Mouse (Mus musculus): ENCODE results near the gene Rgs14. TPM values are rescaled to one million over a fixed set of nuclear protein-coding genes. Genes with fewer than 3 reads are reported as not detected.
A peak's percentile ranks its signal among the peaks of the same experiment; 100 is the strongest.

The Rgs14 gene
- polyA plus RNA-seq, 1 experiment = 34.7 TPM

DNA sequence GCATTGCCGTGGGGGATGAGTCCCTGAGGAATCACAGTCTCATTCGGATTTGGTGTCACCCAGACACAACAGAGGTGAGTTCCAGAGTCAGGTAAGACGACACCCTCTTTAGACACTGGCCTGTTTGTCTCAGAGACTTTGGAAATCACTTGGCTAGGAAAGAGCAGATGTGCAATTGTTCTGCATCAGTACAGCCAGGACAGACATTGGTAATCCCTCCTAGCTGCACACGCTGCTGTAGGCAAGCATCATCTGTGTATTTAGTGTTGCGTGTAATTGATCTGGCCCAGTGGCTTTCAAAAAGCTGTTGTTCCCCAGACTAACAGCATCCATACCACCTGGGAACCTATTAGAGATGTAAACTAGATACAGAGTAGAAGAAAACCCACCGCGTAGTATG is 33.7 kb downstream of the Rgs14 start:
- peaks cover 25% of the 10 kb centered on the region for H3K4me1 ChIP-seq (ENCODE audit: control insufficient read depth, insufficient read depth, low read length)
- no peak overlapping the region for H3K4me3 ChIP-seq (ENCODE audit: insufficient read depth, low read length)
- no peak overlapping the region for H3K27ac ChIP-seq (ENCODE audit: insufficient read depth, low read depth, low read length)
- TF ChIP-seq POLR2A (IDR thresholded peaks at IDR 0.05; ENCODE audit: borderline replicate concordance, low read depth, low read length) (no peak), CTCF (IDR thresholded peaks at IDR 0.05; ENCODE audit: low read depth, low read length) (no peak)

DNA sequence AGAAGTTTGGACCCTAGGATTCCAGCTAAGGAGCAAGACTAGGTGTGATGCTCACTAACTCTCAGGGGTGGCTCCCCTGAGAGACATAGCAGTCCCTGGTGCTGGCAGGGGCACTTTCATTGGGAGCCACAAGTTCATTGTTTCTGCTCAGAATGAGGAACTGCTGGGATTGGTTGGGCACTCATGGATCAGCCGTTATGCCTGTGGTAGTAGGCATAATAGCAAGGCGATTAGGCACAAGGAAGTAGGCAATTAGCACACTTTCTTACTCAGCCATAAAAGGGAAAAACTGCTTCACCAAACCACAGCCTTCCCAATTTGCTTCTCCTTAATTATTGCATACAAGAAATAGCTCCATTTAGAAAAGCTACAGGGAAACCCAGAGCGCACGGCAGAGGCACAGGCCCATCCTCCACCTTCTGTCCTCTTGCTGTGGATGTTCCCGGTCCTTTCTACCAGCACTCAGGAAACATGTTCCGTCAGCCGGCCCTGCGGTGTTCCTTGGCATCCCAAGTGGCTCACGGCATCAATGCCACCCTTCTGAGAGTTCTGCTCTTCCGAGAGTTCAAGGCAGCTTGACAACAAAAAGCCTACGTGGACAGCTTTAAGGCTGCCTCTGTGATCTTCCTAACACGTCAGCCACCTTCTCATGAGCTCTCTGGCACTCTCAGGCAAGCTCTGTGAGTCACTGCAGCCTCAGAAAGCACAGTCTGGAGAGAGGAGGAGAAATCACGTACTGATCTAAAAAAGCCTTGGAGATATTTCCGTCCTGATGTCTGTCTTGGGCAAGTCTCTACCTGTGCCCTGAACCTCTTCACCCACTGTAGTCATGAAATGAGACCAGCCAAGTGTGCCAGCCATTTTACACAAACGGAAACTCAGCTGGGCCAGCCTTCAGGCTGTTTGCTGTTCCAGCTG is 34.7 kb downstream of the Rgs14 start:
- Histone ChIP-seq H3K4me3 (ENCODE audit: insufficient read depth, low read length) (no peak overlapping the region), H3K27ac (ENCODE audit: insufficient read depth, low read depth, low read length) (no peak overlapping the region), H3K4me1 (ENCODE audit: control insufficient read depth, insufficient read depth, low read length) (peaks cover 23% of the 10 kb centered on the region)
- no peak for TF ChIP-seq POLR2A (IDR thresholded peaks at IDR 0.05; ENCODE audit: borderline replicate concordance, low read depth, low read length)
- TF ChIP-seq CTCF (IDR thresholded peaks at IDR 0.05; ENCODE audit: low read depth, low read length) = no peak

DNA sequence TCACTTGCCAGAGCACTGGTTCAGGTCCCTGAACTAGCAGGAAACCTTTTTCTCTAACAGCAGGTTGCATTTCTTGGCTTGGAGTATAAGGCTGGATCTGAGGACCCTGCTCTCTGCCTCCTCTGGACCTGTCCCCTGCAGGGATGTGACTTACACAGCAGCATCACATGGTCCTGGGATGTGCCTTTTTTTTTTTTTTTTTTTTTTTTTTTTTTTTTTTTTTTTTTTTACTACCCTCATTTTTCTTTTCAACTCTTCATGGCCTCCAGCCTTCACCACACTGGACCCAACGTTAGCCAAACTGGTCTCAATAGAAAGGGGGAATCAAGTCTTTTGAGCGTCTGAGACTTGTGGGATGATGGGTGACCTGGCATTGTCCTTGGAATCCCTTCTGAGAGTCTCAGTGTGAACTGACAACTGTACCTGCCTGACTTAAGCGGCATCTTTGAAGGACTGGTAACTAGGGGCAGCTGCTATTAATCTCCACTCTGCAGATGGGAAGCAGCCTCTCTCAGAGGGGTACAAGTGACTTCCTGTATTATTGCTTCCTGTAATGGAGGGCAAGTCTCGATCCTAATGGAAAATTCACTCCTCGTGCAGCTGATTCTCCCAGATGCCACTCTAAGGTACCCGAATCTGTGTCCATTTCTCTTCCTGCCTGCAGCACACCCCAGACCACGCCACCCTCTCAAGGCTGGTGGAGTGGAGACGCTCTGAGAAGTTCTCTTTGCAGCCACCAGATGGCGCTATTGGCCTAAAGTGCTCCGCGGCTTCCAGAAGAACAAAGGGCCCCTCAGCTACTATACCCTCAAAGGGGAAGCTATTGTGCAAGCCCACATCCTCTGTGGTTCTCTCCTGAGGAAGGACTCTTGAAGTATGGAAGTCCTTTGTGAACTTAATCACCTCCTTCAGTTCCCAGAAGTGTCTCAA is 35.6 kb downstream of the Rgs14 start:
- peaks cover 23% of the 10 kb centered on the region for H3K4me1 ChIP-seq (ENCODE audit: control insufficient read depth, insufficient read depth, low read length)
- no peak overlapping the region for H3K27ac ChIP-seq (ENCODE audit: insufficient read depth, low read depth, low read length)
- TF ChIP-seq CTCF (IDR thresholded peaks at IDR 0.05; ENCODE audit: low read depth, low read length) (peak; percentile 92), POLR2A (IDR thresholded peaks at IDR 0.05; ENCODE audit: borderline replicate concordance, low read depth, low read length) (no peak)
- peak overlapping the region; percentile 18 for H3K4me3 ChIP-seq (ENCODE audit: insufficient read depth, low read length)

DNA sequence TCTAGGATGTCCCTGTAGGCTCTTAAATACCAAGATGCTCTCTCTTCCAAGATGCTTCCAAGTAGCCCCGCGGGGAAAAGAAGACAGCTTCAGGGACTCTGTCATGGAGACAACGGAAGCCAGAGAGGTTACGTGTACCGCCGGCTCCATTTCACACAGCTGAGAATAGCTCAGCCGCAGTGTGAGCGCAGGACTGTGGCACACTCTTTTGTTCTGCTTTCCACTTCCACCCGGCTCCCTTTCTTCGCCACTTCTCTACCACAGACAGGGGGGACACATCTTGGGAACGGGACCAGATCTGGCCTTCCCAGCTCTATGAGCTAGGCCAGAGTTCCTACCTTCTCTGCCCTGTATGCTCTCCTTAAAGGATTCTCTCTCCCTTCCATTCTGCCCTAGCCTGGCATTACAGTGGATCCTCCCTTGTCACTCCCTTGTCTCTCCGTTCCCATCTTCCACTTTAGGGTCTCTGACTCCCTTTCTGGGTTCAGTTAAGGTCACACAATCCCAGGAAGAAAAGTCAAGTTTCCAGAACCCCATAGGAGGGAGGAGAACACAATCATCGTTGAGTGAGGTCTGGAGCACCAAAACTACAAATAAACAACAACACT is 36.4 kb downstream of the Rgs14 start:
- no peak overlapping the region for H3K27ac ChIP-seq (ENCODE audit: insufficient read depth, low read depth, low read length)
- TF ChIP-seq CTCF (IDR thresholded peaks at IDR 0.05; ENCODE audit: low read depth, low read length) (no peak), POLR2A (IDR thresholded peaks at IDR 0.05; ENCODE audit: borderline replicate concordance, low read depth, low read length) (no peak)
- peaks cover 23% of the 10 kb centered on the region for H3K4me1 ChIP-seq (ENCODE audit: control insufficient read depth, insufficient read depth, low read length)
- peak overlapping the region; percentile 11; the same call in 1 of the 2 replicates for H3K4me3 ChIP-seq (ENCODE audit: insufficient read depth, low read length)

DNA sequence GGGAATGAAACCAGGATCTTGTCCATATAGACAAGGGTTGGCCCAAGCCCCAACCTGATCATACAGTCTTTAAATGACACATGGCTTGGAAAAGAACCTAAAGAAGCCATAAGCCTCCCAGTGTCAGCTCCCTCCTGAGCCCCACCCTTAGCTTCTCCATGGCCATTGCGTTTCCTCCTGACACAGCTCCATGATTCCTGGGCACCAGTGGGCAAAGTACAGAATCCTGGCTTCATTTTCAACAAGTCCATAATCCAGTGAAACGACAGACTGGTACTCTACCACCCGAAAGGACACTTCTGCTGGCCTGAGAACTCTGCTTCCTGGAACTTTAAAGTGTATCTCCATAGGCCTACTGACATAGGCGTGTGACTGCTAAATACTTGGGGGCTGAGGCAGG is 37.8 kb downstream of the Rgs14 start:
- peaks cover 23% of the 10 kb centered on the region for H3K4me1 ChIP-seq (ENCODE audit: control insufficient read depth, insufficient read depth, low read length)
- no peak overlapping the region for H3K4me3 ChIP-seq (ENCODE audit: insufficient read depth, low read length)
- TF ChIP-seq POLR2A (IDR thresholded peaks at IDR 0.05; ENCODE audit: borderline replicate concordance, low read depth, low read length) (no peak), CTCF (IDR thresholded peaks at IDR 0.05; ENCODE audit: low read depth, low read length) (no peak)
- no peak overlapping the region for H3K27ac ChIP-seq (ENCODE audit: insufficient read depth, low read depth, low read length)

DNA sequence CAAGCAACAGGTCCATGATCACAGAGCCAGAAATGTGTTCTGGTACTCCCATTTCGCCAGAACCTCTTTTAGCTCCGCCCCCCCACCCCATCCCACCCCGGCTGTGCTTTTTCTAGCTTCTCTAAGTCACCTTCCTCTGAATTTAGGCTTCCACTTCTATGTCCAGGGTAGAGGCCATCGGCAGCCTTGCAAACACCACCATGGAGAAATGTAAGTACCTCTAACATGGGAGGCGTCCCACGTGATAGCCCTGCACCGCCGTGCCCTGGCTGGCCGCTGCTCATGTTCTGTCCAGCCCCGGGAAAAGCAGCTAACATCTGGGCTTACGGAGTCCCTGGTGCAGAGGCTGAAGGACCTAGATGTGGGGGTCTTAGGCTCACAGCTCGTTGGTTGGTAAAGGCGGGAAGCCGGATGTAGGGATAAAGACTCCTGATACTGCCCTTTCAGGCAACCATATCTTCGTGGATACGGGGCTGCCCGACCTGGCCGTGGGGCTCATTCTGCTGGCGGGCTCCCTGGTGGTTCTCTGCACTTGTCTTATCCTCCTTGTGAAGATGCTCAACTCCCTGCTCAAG is 39.1 kb downstream of the Rgs14 start:
- no peak overlapping the region for H3K27ac ChIP-seq (ENCODE audit: insufficient read depth, low read depth, low read length)
- H3K4me1 ChIP-seq (ENCODE audit: control insufficient read depth, insufficient read depth, low read length) = peaks cover 24% of the 10 kb centered on the region
- no peak overlapping the region for H3K4me3 ChIP-seq (ENCODE audit: insufficient read depth, low read length)
- TF ChIP-seq POLR2A (IDR thresholded peaks at IDR 0.05; ENCODE audit: borderline replicate concordance, low read depth, low read length) (no peak), CTCF (IDR thresholded peaks at IDR 0.05; ENCODE audit: low read depth, low read length) (no peak)

DNA sequence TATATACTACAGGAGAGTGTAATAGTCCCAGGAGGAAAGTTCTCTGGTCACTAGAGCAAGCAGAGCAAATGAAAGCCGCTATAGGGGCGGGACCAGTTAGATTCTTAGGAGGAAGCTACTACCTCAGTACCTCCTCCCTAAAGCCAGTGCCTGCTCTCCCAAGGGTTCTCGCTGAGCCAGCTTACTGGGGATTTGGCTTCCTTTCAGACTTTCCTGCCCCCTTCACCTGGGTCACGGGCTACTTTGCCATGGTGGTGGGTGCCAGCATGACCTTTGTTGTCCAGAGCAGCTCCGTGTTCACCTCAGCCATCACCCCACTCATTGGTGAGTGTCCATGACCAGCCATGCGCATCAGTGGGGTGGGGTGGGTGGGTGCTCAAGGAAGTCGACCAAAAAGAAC is 42.3 kb downstream of the Rgs14 start:
- H3K4me3 ChIP-seq (ENCODE audit: insufficient read depth, low read length) = no peak overlapping the region
- TF ChIP-seq POLR2A (IDR thresholded peaks at IDR 0.05; ENCODE audit: borderline replicate concordance, low read depth, low read length) (no peak), CTCF (IDR thresholded peaks at IDR 0.05; ENCODE audit: low read depth, low read length) (no peak)
- 0 out of 2 replicates have a peak, but pooled peaks cover 3% of the 10 kb centered on the region for H3K4me1 ChIP-seq (ENCODE audit: control insufficient read depth, insufficient read depth, low read length)
- H3K27ac ChIP-seq (ENCODE audit: insufficient read depth, low read depth, low read length) = no peak overlapping the region

DNA sequence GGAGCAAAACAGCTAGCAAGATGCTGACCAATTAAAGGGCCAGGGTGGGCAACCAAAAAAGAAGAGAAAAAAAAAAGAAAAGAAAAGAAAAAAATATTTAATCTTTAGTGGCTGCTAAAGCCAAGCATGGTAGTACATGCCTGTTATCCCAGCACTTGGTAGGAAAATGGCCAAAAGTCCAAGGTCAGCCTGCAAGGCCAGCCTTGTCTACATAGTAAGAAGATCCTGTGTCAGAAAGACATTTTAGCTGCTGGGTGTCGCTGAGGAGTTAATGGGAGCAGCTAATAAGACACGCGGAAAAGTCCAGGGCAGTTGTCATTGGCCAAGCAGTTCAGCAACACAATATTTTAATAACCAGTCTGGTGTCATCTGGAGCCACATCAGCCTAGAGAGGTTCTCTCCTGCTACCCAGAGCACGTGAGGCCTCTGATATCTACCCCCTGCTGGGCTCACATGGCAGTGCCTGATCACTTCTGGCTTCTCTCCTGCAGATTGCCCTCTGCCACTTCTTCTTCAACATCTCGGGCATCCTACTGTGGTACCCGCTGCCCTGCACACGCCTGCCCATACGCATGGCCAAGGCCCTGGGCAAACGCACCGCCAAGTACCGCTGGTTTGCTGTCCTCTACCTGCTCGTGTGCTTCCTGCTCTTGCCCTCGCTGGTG is 43.2 kb downstream of the Rgs14 start:
- Histone ChIP-seq H3K27ac (ENCODE audit: insufficient read depth, low read depth, low read length) (no peak overlapping the region), H3K4me3 (ENCODE audit: insufficient read depth, low read length) (no peak overlapping the region), H3K4me1 (ENCODE audit: control insufficient read depth, insufficient read depth, low read length) (peaks cover 4% of the 10 kb centered on the region; the same call in 1 of the 2 replicates)
- TF ChIP-seq CTCF (IDR thresholded peaks at IDR 0.05; ENCODE audit: low read depth, low read length) (no peak), POLR2A (IDR thresholded peaks at IDR 0.05; ENCODE audit: borderline replicate concordance, low read depth, low read length) (no peak)

DNA sequence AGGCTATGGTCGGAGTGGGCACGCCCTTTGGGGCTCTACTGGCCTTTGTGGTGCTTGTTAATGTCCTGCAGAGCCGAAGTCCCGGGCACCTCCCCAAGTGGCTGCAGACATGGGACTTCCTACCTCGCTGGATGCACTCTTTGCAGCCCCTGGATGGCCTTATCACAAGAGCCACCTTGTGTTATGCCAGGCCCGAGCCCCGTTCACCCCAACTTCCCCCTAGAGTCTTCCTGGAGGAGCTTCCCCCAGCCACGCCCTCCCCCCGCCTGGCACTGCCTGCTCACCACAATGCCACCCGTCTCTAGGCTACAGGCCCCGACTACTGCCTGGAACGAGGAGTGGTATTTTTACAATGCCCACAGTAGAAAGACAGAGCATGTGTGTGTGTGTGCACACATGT is 43.8 kb downstream of the Rgs14 start:
- no peak overlapping the region for H3K4me3 ChIP-seq (ENCODE audit: insufficient read depth, low read length)
- H3K27ac ChIP-seq (ENCODE audit: insufficient read depth, low read depth, low read length) = no peak overlapping the region
- TF ChIP-seq CTCF (IDR thresholded peaks at IDR 0.05; ENCODE audit: low read depth, low read length) = no peak
- no peak for TF ChIP-seq POLR2A (IDR thresholded peaks at IDR 0.05; ENCODE audit: borderline replicate concordance, low read depth, low read length)
- H3K4me1 ChIP-seq (ENCODE audit: control insufficient read depth, insufficient read depth, low read length) = peaks cover 6% of the 10 kb centered on the region; the same call in 1 of the 2 replicates

Data from bone marrow macrophage, adult 2 months (primary cell).